Mouse (Mus musculus) heart, embryonic 10.5 days (tissue): ENCODE results near the gene Timp3. TPM values are rescaled to one million over a fixed set of nuclear protein-coding genes. Genes with fewer than 3 reads are reported as not detected.

ENCODE experiments used
- DNase-seq: peaks from one replicate; pipeline ENCODE4 v3.0.0-alpha.2; 2017; ENCODE audit warnings: low spot score
- H3K27ac ChIP-seq: fragments of 300-500 bp; sonication (generic); 2 replicates; pipeline ENCODE4 v1.5.1; 2016; ENCODE audit warnings: mild to moderate bottlenecking
- H3K27me3 ChIP-seq: fragments of 300-500 bp; sonication (generic); 2 replicates; pipeline ENCODE4 v1.6.1; 2016; ENCODE audit warnings: mild to moderate bottlenecking; ENCODE audit not compliant: poor library complexity, insufficient read depth, severe bottlenecking
- H3K36me3 ChIP-seq: fragments of 300-500 bp; sonication (generic); 2 replicates; pipeline ENCODE4 v1.6.1; 2016; ENCODE audit warnings: mild to moderate bottlenecking, moderate library complexity
- H3K4me1 ChIP-seq: fragments of 300-500 bp; sonication (generic); 2 replicates; pipeline ENCODE4 v1.6.1; 2016; ENCODE audit warnings: mild to moderate bottlenecking
- H3K4me3 ChIP-seq: fragments of 300-500 bp; sonication (generic); 2 replicates; pipeline ENCODE4 v1.5.1; 2016; ENCODE audit warnings: mild to moderate bottlenecking, moderate library complexity
- H3K9me3 ChIP-seq: fragments of 300-500 bp; sonication (generic); 2 replicates; pipeline ENCODE4 v1.6.1; 2016; ENCODE audit warnings: mild to moderate bottlenecking, moderate library complexity
- WGBS: fragments of 180-500 bp; shearing (Covaris S2); methylation state at CpG from one replicate; pipeline ENCODE4 v1.1.7; 2016; 5-methylcytosine and 5-hydroxymethylcytosine counted together
- polyA plus RNA-seq: library from polyadenylated mRNA; unstranded; fragments of >200 nt; fragmentation: Nextera tagmentation; extraction: Ambion mirVana; gene quantifications from 2 replicates; pipeline ENCODE4 v1.2.1, GENCODE M21; 2016

The Timp3 gene
- polyA plus RNA-seq, 1 experiment from 2014 or later, result 44.7 TPM

DNA sequence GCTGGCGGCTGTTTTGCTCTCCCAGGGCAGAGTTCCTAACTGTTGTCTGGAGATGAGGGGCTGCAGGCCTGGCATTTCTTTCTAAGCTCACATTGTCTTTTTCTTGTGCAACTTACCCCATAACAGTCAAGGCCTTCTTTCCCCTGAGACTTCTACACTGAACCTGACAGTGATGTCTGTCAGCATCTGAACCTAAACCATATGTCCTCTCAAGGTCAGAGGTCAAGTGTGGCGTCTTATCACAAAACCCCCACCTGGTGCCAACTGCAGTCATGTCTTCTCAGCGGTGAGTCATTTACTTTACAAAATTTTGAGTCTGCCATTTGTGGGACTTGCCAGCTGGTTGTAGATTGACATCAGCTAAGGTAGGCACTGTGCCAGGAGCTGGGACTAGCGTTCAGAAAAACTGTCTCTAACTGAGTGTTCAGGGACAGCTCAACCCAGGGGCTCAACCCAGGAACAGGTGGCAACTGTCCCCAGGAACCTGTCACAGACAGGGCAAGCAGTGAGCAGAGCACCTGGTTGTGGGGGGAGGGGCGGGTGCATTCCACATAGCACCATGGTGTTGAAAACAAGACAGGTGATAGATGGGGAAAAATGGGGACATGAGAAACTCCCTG, 87.8 kb downstream of the Timp3 start:
- Histone ChIP-seq H3K4me1 (peaks cover 20% of the 10 kb centered on the region), H3K27ac (no peak overlapping the region), H3K27me3 (no peaks in the 10 kb centered on the region), H3K4me3 (no peak overlapping the region), H3K9me3 (no peaks in the 10 kb centered on the region), H3K36me3 (no peaks in the 10 kb centered on the region)
- DNase-seq, result peak; percentile 74
- 54% methylated on average over 5 of the region's 5 CpGs for WGBS

DNA sequence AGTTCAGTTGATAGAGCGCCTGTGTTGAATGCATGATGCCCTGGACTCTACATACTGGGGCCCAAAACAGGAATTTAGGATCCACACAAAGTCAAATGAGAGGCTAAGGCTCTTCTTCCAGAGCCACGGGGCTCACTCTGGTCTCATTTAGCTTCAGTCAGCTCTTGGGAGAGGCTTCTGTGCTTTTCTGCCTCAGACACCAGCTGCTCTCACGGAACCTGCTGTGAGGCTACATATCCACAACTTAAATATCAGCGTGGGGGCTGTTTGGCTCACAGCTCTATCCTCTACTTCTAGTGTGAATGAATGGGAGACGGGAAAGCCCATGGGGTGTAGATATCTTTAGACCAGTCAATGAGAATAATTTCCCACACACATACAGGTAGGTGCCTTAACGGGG, 88.6 kb downstream of the Timp3 start:
- no peaks in the 10 kb centered on the region for H3K9me3 ChIP-seq
- no peak overlapping the region for H3K4me3 ChIP-seq
- H3K4me1 ChIP-seq, result peaks cover 20% of the 10 kb centered on the region
- no peak for DNase-seq
- no peaks in the 10 kb centered on the region for H3K36me3 ChIP-seq
- 75% methylated on average over 6 of the region's 6 CpGs for WGBS
- H3K27me3 ChIP-seq, result no peaks in the 10 kb centered on the region
- H3K27ac ChIP-seq, result no peak overlapping the region

DNA sequence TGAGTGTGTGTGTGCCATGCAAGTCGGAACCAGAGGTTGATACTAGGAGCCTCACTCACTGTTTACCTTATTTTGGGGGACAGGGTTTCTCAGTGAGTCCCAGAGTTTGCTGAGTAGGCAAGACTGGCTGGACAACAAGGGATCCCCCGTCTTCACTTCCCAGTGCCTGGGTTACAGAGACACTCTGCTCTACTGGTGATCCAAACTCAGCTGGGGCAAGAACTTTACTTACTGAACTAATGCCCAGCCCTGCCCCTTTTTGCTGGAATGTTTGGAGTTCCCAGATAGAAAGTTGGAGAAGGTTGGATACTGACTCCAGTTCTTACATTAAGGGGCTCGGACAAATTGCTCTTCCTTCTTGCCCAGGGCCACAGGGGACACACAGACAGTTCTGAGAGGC, 89.2 kb downstream of the Timp3 start:
- no peak overlapping the region for H3K27ac ChIP-seq
- no peaks in the 10 kb centered on the region for H3K9me3 ChIP-seq
- peaks cover 20% of the 10 kb centered on the region for H3K4me1 ChIP-seq
- WGBS, result 77% methylated on average over 3 of the region's 3 CpGs
- H3K27me3 ChIP-seq, result no peaks in the 10 kb centered on the region
- no peaks in the 10 kb centered on the region for H3K36me3 ChIP-seq
- peak; percentile 63 for DNase-seq
- no peak overlapping the region for H3K4me3 ChIP-seq

DNA sequence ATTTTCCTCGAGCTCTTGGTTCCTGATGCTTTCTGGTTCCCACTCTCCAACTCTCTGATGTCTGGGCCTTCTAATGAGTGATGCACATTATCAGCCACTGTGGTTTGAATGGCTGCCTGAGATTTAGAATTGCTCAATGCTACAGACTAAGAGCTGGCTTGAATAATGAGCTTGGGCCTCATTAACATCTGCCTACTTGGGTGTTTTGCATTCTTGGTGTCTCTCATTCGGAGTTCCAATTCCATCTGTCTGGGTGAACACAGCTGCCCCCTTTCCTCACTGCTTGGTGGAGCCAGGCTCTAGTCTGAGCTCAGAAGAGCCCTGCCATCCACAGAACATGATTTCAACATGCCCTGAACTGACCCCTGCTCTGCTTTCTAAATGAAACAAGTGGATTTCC, 89.7 kb downstream of the Timp3 start:
- 60% methylated on average over 2 of the region's 2 CpGs for WGBS
- Histone ChIP-seq H3K4me1 (peaks cover 20% of the 10 kb centered on the region), H3K27me3 (no peaks in the 10 kb centered on the region), H3K4me3 (no peak overlapping the region), H3K27ac (no peak overlapping the region), H3K9me3 (no peaks in the 10 kb centered on the region), H3K36me3 (no peaks in the 10 kb centered on the region)
- peak; percentile 38 for DNase-seq

DNA sequence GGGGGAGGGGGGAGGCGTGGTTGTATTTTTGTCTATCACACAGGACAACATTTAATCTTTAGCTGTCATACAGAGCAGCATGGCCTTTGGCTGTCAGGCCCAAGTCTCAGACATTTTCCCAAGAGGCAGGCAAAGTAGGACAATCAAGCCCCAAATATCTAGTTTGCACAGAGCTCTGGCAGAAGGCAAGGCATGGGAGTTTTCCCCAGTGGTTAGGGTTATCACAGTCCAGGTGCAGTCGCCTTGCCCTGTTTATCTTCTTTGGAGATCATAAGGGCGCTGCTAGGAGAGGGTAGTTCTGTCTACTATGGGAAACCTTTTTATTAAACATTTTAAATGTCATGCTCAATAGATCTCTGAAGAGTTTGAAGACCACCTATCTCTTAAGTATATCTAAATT, 92.2 kb downstream of the Timp3 start:
- Histone ChIP-seq H3K4me1 (peaks cover 15% of the 10 kb centered on the region), H3K9me3 (no peaks in the 10 kb centered on the region), H3K27me3 (no peaks in the 10 kb centered on the region), H3K27ac (no peak overlapping the region), H3K36me3 (no peaks in the 10 kb centered on the region), H3K4me3 (no peak overlapping the region)
- 70% methylated on average over 3 of the region's 3 CpGs for WGBS
- peak; percentile 14 for DNase-seq

DNA sequence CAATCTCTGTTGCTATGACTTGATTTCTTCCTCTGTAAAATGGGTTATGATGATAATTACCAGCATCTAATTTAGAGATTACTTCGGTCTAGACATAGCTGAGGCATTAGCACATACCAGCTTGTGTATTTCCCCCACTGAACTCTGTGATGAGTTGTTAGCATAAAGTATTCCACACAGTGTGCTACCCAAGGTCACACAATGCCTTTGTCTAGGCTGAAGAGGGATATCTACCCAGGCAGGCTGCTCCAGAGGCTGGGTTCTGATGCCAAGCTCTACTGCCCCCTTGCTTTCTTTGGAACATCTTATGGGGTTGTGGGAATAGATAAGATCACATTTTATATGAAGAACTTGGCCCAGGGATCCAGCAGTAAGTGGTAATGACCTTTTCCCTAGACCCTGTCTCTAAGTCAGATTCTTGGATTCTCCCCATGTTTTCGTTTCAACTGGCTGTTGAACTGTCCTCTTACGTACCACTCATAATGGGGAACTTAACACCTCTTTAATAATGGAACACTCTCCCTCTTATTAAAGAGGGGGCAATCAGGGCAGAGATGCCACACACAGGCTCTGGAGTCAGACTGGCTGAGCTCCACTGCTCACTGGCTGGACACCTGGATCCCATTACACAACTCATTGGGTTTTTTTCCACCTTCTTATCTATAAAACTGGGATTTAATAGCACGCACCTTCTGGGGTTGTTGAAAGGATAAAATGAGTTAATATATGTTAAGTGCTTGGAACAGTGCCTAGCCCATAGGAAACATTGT, 97.6 kb downstream of the Timp3 start:
- 77% methylated on average over 4 of the region's 4 CpGs for WGBS
- no peaks in the 10 kb centered on the region for H3K36me3 ChIP-seq
- no peak overlapping the region for H3K4me3 ChIP-seq
- H3K27ac ChIP-seq, result no peak overlapping the region
- H3K27me3 ChIP-seq, result no peaks in the 10 kb centered on the region
- peak; percentile 31 for DNase-seq
- H3K9me3 ChIP-seq, result no peaks in the 10 kb centered on the region
- no peaks in the 10 kb centered on the region for H3K4me1 ChIP-seq

DNA sequence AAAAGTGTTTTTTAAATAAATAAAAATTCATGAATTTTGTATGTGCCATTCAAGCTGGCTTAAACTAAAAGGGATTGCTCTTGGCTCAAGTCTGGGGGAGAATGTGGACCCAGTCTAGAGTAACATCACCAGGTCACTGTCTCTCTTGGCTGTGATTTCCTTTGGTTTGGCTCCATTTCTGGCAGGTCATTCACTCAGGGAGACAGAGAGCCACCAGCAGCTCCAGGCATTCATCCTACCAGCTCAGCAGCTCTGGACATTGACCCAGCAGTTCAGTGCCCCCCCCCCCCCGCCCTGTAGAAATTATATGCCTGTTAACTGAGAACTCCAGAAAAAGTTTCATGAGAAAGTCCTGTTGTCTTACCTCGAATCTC, 98.2 kb downstream of the Timp3 start:
- Histone ChIP-seq H3K27me3 (no peaks in the 10 kb centered on the region), H3K4me1 (no peaks in the 10 kb centered on the region), H3K4me3 (no peak overlapping the region), H3K27ac (no peak overlapping the region), H3K9me3 (no peaks in the 10 kb centered on the region), H3K36me3 (no peaks in the 10 kb centered on the region)
- WGBS, result 53% methylated on average over 2 of the region's 2 CpGs
- peak; percentile 14 for DNase-seq

Other genes with a start within 250 kb of the Timp3 start
- 1.2 TPM in 2 replicates for gene Syn3, start 198.5 kb downstream of the Timp3 start, polyA plus RNA-seq